In the genomic region with DNA sequence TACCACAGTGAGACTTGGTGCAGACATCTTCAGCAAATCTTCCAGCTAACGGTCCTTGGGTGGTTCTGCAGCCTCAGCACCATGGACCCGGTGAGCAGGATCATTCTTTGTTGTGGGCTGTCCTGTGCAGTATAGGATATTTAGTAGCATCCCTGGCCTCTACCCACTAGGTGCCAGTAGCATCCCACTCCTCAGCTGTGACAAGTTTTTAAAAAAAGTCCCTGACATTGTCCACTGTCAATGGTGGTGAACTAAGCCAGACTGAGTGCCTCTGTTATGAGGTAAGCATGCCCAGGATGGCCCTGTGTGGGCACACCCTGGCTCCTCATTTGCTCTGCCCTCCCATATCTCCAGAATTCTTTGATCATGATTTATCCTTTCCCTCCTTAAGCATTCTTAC, we compare ENCODE assay signal across 12 mouse cellular contexts. TPM values are rescaled to one million over a fixed set of nuclear protein-coding genes. Genes with fewer than 3 reads are reported as not detected.
DNase-seq lines count a peak whose midpoint lies in the region; ATAC-seq and TF ChIP-seq lines count a peak whose summit lies in the region.
"Had no signal": no experiment of that assay in that cellular context is flagged by ENCODE, and none has a peak within 500 bp of the region (broad histone marks: within the 10 kb centered on the region; RNA-seq: fewer than 3 reads in every experiment).

No protein-coding gene starts in this region.

- ATAC-seq in forebrain, embryonic 14.5 days, result peak; percentile 49
- ATAC-seq in lung, postnatal 0 days, result no peak
- peak; percentile 75 for ATAC-seq in hindbrain, embryonic 14.5 days (ENCODE audit: low FRiP score)
- ATAC-seq in stomach, postnatal 0 days (ENCODE audit: low FRiP score, low TSS enrichment), result no peak
- ATAC-seq: liver, embryonic 12.5 days had no signal

- H3K4me3 ChIP-seq in forebrain, embryonic 14.5 days (ENCODE audit: low read depth, low read length), result no peak overlapping the region
- no peak overlapping the region for H3K4me3 ChIP-seq in forebrain, embryonic 10.5 days
- no peak overlapping the region for H3K4me3 ChIP-seq in lung, postnatal 0 days (ENCODE audit: low read depth, low read length)
- H3K4me3 ChIP-seq in hindbrain, embryonic 14.5 days (replicated peaks; ENCODE audit: low read length), result no peak overlapping the region
- H3K4me3 ChIP-seq in stomach, postnatal 0 days (ENCODE audit: low read depth, low read length), result no peak overlapping the region
- H3K4me3 ChIP-seq: liver, embryonic 12.5 days had no signal

- H3K9ac ChIP-seq in forebrain, embryonic 14.5 days (ENCODE audit: low read length), result no peak overlapping the region
- H3K9ac ChIP-seq in lung, postnatal 0 days (replicated peaks; ENCODE audit: low read depth), result no peak overlapping the region
- H3K9ac ChIP-seq in hindbrain, embryonic 14.5 days, result no peak overlapping the region
- H3K9ac ChIP-seq in stomach, postnatal 0 days (ENCODE audit: low read length), result no peak overlapping the region
- H3K9ac ChIP-seq: liver, embryonic 12.5 days had no signal

- H3K27ac ChIP-seq in forebrain, embryonic 14.5 days (ENCODE audit: low read depth, low read length), result no peak overlapping the region
- no peak overlapping the region for H3K27ac ChIP-seq in forebrain, embryonic 10.5 days
- H3K27ac ChIP-seq in lung, postnatal 0 days (ENCODE audit: low read length), result no peak overlapping the region
- no peak overlapping the region for H3K27ac ChIP-seq in hindbrain, embryonic 14.5 days
- H3K27ac ChIP-seq in stomach, postnatal 0 days (replicated peaks), result no peak overlapping the region
- H3K27ac ChIP-seq: liver, embryonic 12.5 days had no signal

- peaks cover 5% of the 10 kb centered on the region for H3K4me1 ChIP-seq in forebrain, embryonic 14.5 days (ENCODE audit: control insufficient read depth, insufficient read depth, low read length)
- peaks cover 40% of the 10 kb centered on the region for H3K4me1 ChIP-seq in forebrain, embryonic 10.5 days
- H3K4me1 ChIP-seq in lung, postnatal 0 days (ENCODE audit: insufficient read depth, low read depth, low read length), result no peaks in the 10 kb centered on the region; the same call in 1 of the 2 replicates
- peaks cover 9% of the 10 kb centered on the region for H3K4me1 ChIP-seq in hindbrain, embryonic 14.5 days (replicated peaks; ENCODE audit: control insufficient read depth, insufficient read depth, low read length)
- peaks cover 2% of the 10 kb centered on the region; the same call in 1 of the 2 replicates for H3K4me1 ChIP-seq in stomach, postnatal 0 days (replicated peaks; ENCODE audit: control insufficient read depth, insufficient read depth)

- peak; percentile 38 for TF ChIP-seq CTCF in lung, postnatal 0 days (IDR thresholded peaks at IDR 0.05)
- TF ChIP-seq CTCF in stomach, postnatal 0 days (IDR thresholded peaks at IDR 0.05; ENCODE audit: low read depth), result peak; percentile 49

- no peak for TF ChIP-seq EP300 in lung, postnatal 0 days (IDR thresholded peaks at IDR 0.05)
- TF ChIP-seq EP300 in stomach, postnatal 0 days (optimal IDR thresholded peaks at IDR 0.05), result no peak

- no peaks in the 10 kb centered on the region for H3K36me3 ChIP-seq in forebrain, embryonic 14.5 days (ENCODE audit: control insufficient read depth, insufficient read depth, low read length)
- no peaks in the 10 kb centered on the region for H3K36me3 ChIP-seq in forebrain, embryonic 10.5 days (replicated peaks)
- no peaks in the 10 kb centered on the region for H3K36me3 ChIP-seq in lung, postnatal 0 days (ENCODE audit: insufficient read depth, low read length)
- H3K36me3 ChIP-seq in hindbrain, embryonic 14.5 days (replicated peaks; ENCODE audit: control insufficient read depth, insufficient read depth), result no peaks in the 10 kb centered on the region
- H3K36me3 ChIP-seq in stomach, postnatal 0 days (ENCODE audit: control insufficient read depth, insufficient read depth, low read length), result no peaks in the 10 kb centered on the region
- H3K36me3 ChIP-seq: liver, embryonic 12.5 days had no signal

- no peak overlapping the region for H3K4me2 ChIP-seq in forebrain, embryonic 14.5 days (ENCODE audit: low read length)
- no peak overlapping the region for H3K4me2 ChIP-seq in lung, postnatal 0 days (replicated peaks; ENCODE audit: low read depth, low read length)
- H3K4me2 ChIP-seq in hindbrain, embryonic 14.5 days (replicated peaks), result no peak overlapping the region
- no peak overlapping the region for H3K4me2 ChIP-seq in stomach, postnatal 0 days (replicated peaks; ENCODE audit: low read depth)
- H3K4me2 ChIP-seq: heart, embryonic 11.5 days; liver, embryonic 12.5 days had no signal

- peak; percentile 53 for DNase-seq in forebrain, embryonic 14.5 days (ENCODE audit: low spot score)
- DNase-seq in forebrain, embryonic 10.5 days (ENCODE audit: extremely low spot score, low spot score), result no peak
- no peak for DNase-seq in lung, postnatal 0 days (ENCODE audit: low spot score)
- DNase-seq in lung, postnatal 4 days, result no peak
- peak; percentile 77 for DNase-seq in hindbrain, embryonic 14.5 days (ENCODE audit: low spot score)
- no peak for DNase-seq in stomach, postnatal 0 days (ENCODE audit: low spot score)
- DNase-seq in kidney, adult 11 months, result no peak
- no peak for DNase-seq in urinary bladder, postnatal 25 days (ENCODE audit: low spot score)
- DNase-seq: embryo, embryonic 11 days; thymus, postnatal 14 days had no signal

- 76% methylated on average over 2 of the region's 2 CpGs for WGBS in forebrain, embryonic 14.5 days
- WGBS in forebrain, embryonic 10.5 days, result 90% methylated on average over 2 of the region's 2 CpGs
- WGBS in lung, postnatal 0 days, result 73% methylated on average over 2 of the region's 2 CpGs
- WGBS in hindbrain, embryonic 14.5 days, result 64% methylated on average over 2 of the region's 2 CpGs
- 77% methylated on average over 2 of the region's 2 CpGs for WGBS in stomach, postnatal 0 days

- H3K9me3 ChIP-seq in forebrain, embryonic 14.5 days (replicated peaks; ENCODE audit: control insufficient read depth, low read length), result no peaks in the 10 kb centered on the region
- no peaks in the 10 kb centered on the region for H3K9me3 ChIP-seq in forebrain, embryonic 10.5 days
- H3K9me3 ChIP-seq in lung, postnatal 0 days (ENCODE audit: low read length), result no peaks in the 10 kb centered on the region
- no peaks in the 10 kb centered on the region for H3K9me3 ChIP-seq in hindbrain, embryonic 14.5 days (ENCODE audit: control insufficient read depth, low read length)
- H3K9me3 ChIP-seq in stomach, postnatal 0 days (ENCODE audit: control insufficient read depth, low read length), result no peaks in the 10 kb centered on the region
- H3K9me3 ChIP-seq: liver, embryonic 12.5 days had no signal

- H3K27me3 ChIP-seq in forebrain, embryonic 14.5 days (replicated peaks; ENCODE audit: control insufficient read depth, insufficient read depth, low read length), result no peaks in the 10 kb centered on the region
- H3K27me3 ChIP-seq in forebrain, embryonic 10.5 days (ENCODE audit: poor library complexity, severe bottlenecking), result no peaks in the 10 kb centered on the region
- no peaks in the 10 kb centered on the region for H3K27me3 ChIP-seq in lung, postnatal 0 days (replicated peaks; ENCODE audit: insufficient read depth, low read length)
- no peaks in the 10 kb centered on the region for H3K27me3 ChIP-seq in hindbrain, embryonic 14.5 days (ENCODE audit: control insufficient read depth, insufficient read depth, low read length)
- no peaks in the 10 kb centered on the region for H3K27me3 ChIP-seq in stomach, postnatal 0 days (ENCODE audit: control insufficient read depth, insufficient read depth, low read length)

RNA-seq across cellular contexts. Expression of a gene that starts 9.0 kb away (rescaled TPM):
- 0.40 TPM in 1 of 2 replicates, not detected in the other for polyA plus RNA-seq in forebrain, embryonic 14.5 days (2014; fragmentation: Nextera tagmentation; extraction: Ambion mirVana)
- polyA plus RNA-seq in forebrain, embryonic 10.5 days (2016; fragmentation: Nextera tagmentation; extraction: Ambion mirVana), result 0.67 TPM in 1 of 2 replicates, not detected in the other
- polyA plus RNA-seq in lung, postnatal 0 days (2015; fragmentation: Nextera tagmentation; extraction: Ambion mirVana), result 6.7 and 8.6 TPM in 2 replicates
- polyA plus RNA-seq in hindbrain, embryonic 14.5 days (2014; fragmentation: Nextera tagmentation; extraction: Ambion mirVana), result 0.52 and 0.82 TPM in 2 replicates
- polyA plus RNA-seq in stomach, postnatal 0 days (2015; fragmentation: Nextera tagmentation; extraction: Ambion mirVana), result 264 and 268 TPM in 2 replicates

Comparison
In these comparisons a context has a peak if more than half of its experiments do, and no peak if none do; other contexts are left out.
1. DNase-seq: peak in forebrain, embryonic 14.5 days (single experiment) and hindbrain, embryonic 14.5 days (single experiment); none in forebrain, embryonic 10.5 days (single experiment), lung, postnatal 0 days (single experiment), lung, postnatal 4 days (0 of 2), stomach, postnatal 0 days (single experiment), kidney, adult 11 months (single experiment) and urinary bladder, postnatal 25 days (single experiment).
2. ATAC-seq: peak in forebrain, embryonic 14.5 days (single experiment) and hindbrain, embryonic 14.5 days (single experiment); none in lung, postnatal 0 days (single experiment) and stomach, postnatal 0 days (single experiment).
3. RNA of a gene that starts 9.0 kb away (polyA plus RNA-seq): 264 to 268 TPM in stomach, postnatal 0 days; 6.7 to 8.6 TPM in lung, postnatal 0 days, 0.67 TPM in forebrain, embryonic 10.5 days, 0.52 to 0.82 TPM in hindbrain, embryonic 14.5 days and 0.40 TPM in forebrain, embryonic 14.5 days; every median in the first group is over 10 times any median in the second.